Mouse (Mus musculus) MEL (cell line): ENCODE results near the gene Kif5a. TPM values are rescaled to one million over a fixed set of nuclear protein-coding genes. Genes with fewer than 3 reads are reported as not detected.
A peak's percentile ranks its signal among the peaks of the same experiment; 100 is the strongest.

Experiments used
- DNase-seq: peaks from one replicate; pipeline ENCODE4 v3.0.0; 2011; ENCODE audit warnings: low read depth, low spot score
- H3K27ac ChIP-seq: 2 replicates; pipeline ENCODE4 v1.5.1; 2012; ENCODE audit warnings: low read depth, mild to moderate bottlenecking, control low read depth, low read length, moderate library complexity; ENCODE audit not compliant: control insufficient read depth
- H3K27me3 ChIP-seq, 2 experiments: fragments of 150-350 bp in 1 of 2; sonication (generic) in 1 of 2; 2 replicates each; pipeline ENCODE4 v1.6.1; 2012; ENCODE audit warnings: low read length in 2 of 2, mild to moderate bottlenecking in 2 of 2, improper control_type of control experiment in 1 of 2, moderate library complexity in 1 of 2; ENCODE audit not compliant: insufficient read depth in 2 of 2, control insufficient read depth in 1 of 2
- H3K36me3 ChIP-seq, 2 experiments: 2 replicates each; pipeline ENCODE4 v1.6.1; 2012 to 2014; ENCODE audit warnings: low read length in 2 of 2, improper control_type of control experiment in 1 of 2, inconsistent platforms in 1 of 2, mild to moderate bottlenecking in 1 of 2; ENCODE audit not compliant: insufficient read depth in 2 of 2, control insufficient read depth in 1 of 2
- H3K4me1 ChIP-seq, 2 experiments: fragments of 150-350 bp in 1 of 2; sonication (generic) in 1 of 2; 2 replicates each; pipeline ENCODE4 v1.6.1; 2012; ENCODE audit warnings: low read length in 2 of 2, improper control_type of control experiment in 1 of 2, mild to moderate bottlenecking in 1 of 2; ENCODE audit not compliant: insufficient read depth in 2 of 2, control insufficient read depth in 1 of 2
- H3K4me3 ChIP-seq, 2 experiments: fragments of 150-350 bp in 1 of 2; sonication (generic) in 1 of 2; 2 replicates each; pipeline ENCODE4 v1.5.1; 2012; ENCODE audit warnings: low read depth in 2 of 2, low read length in 2 of 2, mild to moderate bottlenecking in 2 of 2, moderate library complexity in 2 of 2, control low read depth in 1 of 2, improper control_type of control experiment in 1 of 2; ENCODE audit not compliant: control insufficient read depth in 1 of 2, insufficient read depth in 1 of 2
- H3K79me2 ChIP-seq: 2 replicates; pipeline ENCODE4 v1.6.1; 2012; ENCODE audit warnings: mild to moderate bottlenecking, low read length, moderate library complexity; ENCODE audit not compliant: control insufficient read depth, poor library complexity, insufficient read depth
- H3K9ac ChIP-seq: 2 replicates; pipeline ENCODE4 v1.6.1; 2012; ENCODE audit warnings: low read depth, mild to moderate bottlenecking, control low read depth, low read length, moderate library complexity; ENCODE audit not compliant: control insufficient read depth, poor library complexity, severe bottlenecking
- H3K9me3 ChIP-seq: fragments of 150-350 bp; sonication (generic); replicated peaks from 2 replicates; pipeline ENCODE4 v1.6.1; 2012; ENCODE audit warnings: mild to moderate bottlenecking, low read length, improper control_type of control experiment, moderate library complexity; ENCODE audit not compliant: insufficient read depth
- CTCF ChIP-seq, 3 experiments: IDR thresholded peaks in 2 of 3; conservative IDR thresholded peaks in 1 of 3; 2 replicates each; pipeline ENCODE4 v1.5.1; 2011 to 2012; ENCODE audit warnings: low read length in 3 of 3, low read depth in 2 of 3, mild to moderate bottlenecking in 2 of 3, improper control_type of control experiment in 1 of 3, inconsistent platforms in 1 of 3, mixed read lengths in 1 of 3, moderate library complexity in 1 of 3; ENCODE audit not compliant: control insufficient read depth in 1 of 3, insufficient read depth in 1 of 3, poor library complexity in 1 of 3, severe bottlenecking in 1 of 3
- MYB ChIP-seq: IDR thresholded peaks from 2 replicates; pipeline ENCODE4 v1.6.1; 2011; ENCODE audit warnings: mild to moderate bottlenecking, low read depth, low read length, improper control_type of control experiment
- NELFE ChIP-seq: IDR thresholded peaks from 2 replicates; pipeline ENCODE4 v1.6.1; 2011; ENCODE audit warnings: low read depth, low read length, improper control_type of control experiment
- SMC3 ChIP-seq: IDR thresholded peaks from 2 replicates; pipeline ENCODE4 v1.6.1; 2011; ENCODE audit warnings: low read depth, low read length, improper control_type of control experiment
- TAL1 ChIP-seq: IDR thresholded peaks from 2 replicates; pipeline ENCODE4 v1.6.1; 2012; ENCODE audit warnings: mild to moderate bottlenecking, inconsistent platforms, low read length, moderate library complexity, mixed read lengths
- USF2 ChIP-seq, 2 experiments: IDR thresholded peaks; 2 replicates each; pipeline ENCODE4 v1.6.1; 2011 to 2012; ENCODE audit warnings: improper control_type of control experiment in 2 of 2, low read length in 2 of 2, borderline replicate concordance in 1 of 2, inconsistent platforms in 1 of 2, low read depth in 1 of 2, mild to moderate bottlenecking in 1 of 2; ENCODE audit not compliant: insufficient read depth in 1 of 2
- ZC3H11A ChIP-seq: IDR thresholded peaks from 2 replicates; pipeline ENCODE4 v1.6.1; 2012; ENCODE audit warnings: low read depth, mild to moderate bottlenecking, inconsistent platforms, low read length, improper control_type of control experiment
- polyA plus RNA-seq, 2 experiments: library from polyadenylated mRNA; stranded (reverse) in 1 of 2; unstranded in 1 of 2; fragments of >175 nt in 1 of 2; fragments of >200 nt in 1 of 2; gene quantifications; 2 replicates each; pipeline versions ENCODE4 v1.2.1 to v1.2.4; 2012; ENCODE audit warnings: low replicate concordance in 2 of 2, low read depth in 1 of 2; ENCODE audit not compliant: insufficient read length in 2 of 2, insufficient read depth in 1 of 2, missing spikeins in 1 of 2
- total RNA-seq: library from RNA; depleted of rRNA; stranded (reverse); fragments of 300-350 nt; gene quantifications from 2 replicates; pipeline ENCODE4 v1.2.3, GENCODE M21; 2012; rRNA removed

The Kif5a gene
- total and polyA plus RNA-seq, 3 experiments, result 0.42 to 1.3 TPM; not detected in 1

DNA sequence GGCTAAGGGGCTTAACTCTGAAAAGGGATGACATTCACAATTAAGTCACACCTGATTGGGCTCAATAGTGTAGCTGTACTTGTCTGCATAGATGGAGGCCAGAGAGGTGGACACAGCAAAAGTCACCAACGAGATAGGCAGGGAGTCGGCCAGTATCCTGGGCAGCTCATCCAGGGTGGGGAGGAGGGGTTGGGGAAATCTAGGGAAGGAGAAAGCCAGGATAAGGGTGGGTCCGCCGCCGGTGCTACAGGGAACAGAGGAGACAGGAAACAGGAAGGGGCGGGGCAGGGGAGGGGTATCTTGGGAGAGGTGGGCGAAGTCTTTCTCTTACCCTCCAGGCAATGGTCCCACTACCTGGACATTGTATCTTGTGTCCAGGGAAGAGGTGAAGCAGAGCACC lies 86.4 kb downstream of the Kif5a start:
- H3K4me1 ChIP-seq, result peaks cover 0 to 15% of the 10 kb centered on the region in 2 experiments; a peak in 3 of 4 replicates
- H3K27me3 ChIP-seq, result no peaks in the 10 kb centered on the region
- no peak overlapping the region for H3K27ac ChIP-seq
- H3K9me3 ChIP-seq, result no peaks in the 10 kb centered on the region
- H3K36me3 ChIP-seq, result peaks cover 1 to 4% of the 10 kb centered on the region in 2 experiments; a peak in 3 of 4 replicates
- no peak for DNase-seq
- no peak overlapping the region for H3K9ac ChIP-seq
- no peak overlapping the region for H3K4me3 ChIP-seq
- TF ChIP-seq TAL1, result no peak
- no peak for TF ChIP-seq ZC3H11A
- no peaks in the 10 kb centered on the region for H3K79me2 ChIP-seq

GRCm38 (mm10) chr10:127176228-127176627 lies 86.9 kb downstream of the Kif5a start:
- Histone ChIP-seq H3K36me3 (peaks cover 1 to 4% of the 10 kb centered on the region in 2 experiments; a peak in 3 of 4 replicates), H3K4me3 (no peak overlapping the region), H3K79me2 (no peaks in the 10 kb centered on the region), H3K9ac (no peak overlapping the region), H3K4me1 (peaks cover 0 to 14% of the 10 kb centered on the region in 2 experiments; a peak in 3 of 4 replicates), H3K9me3 (no peaks in the 10 kb centered on the region), H3K27me3 (no peaks in the 10 kb centered on the region), H3K27ac (no peak overlapping the region)
- TF ChIP-seq MYB (no peak), USF2 (IDR thresholded peaks at IDR 0.05; ENCODE audit: borderline replicate concordance in 1 of 2, insufficient read depth in 1 of 2, low read depth in 1 of 2, low read length in 2 of 2) (no peak), SMC3 (peak; percentile 33), CTCF (IDR thresholded peaks at IDR 0.05 in 2 of 3, conservative IDR thresholded peaks at IDR 0.05 in 1 of 3; ENCODE audit: control insufficient read depth in 1 of 3, insufficient read depth in 1 of 3, low read depth in 2 of 3, low read length in 3 of 3, poor library complexity in 1 of 3, severe bottlenecking in 1 of 3) (peak in 1 of 3 experiments; percentile 26; a peak in 2 of 6 replicates), NELFE (no peak), ZC3H11A (peak; percentile 17; the same call in 1 of the 2 replicates)
- DNase-seq, result no peak

Other genes starting within 250 kb of the Kif5a start
- gene Tsfm, start 232.5 kb downstream of the Kif5a start, total RNA-seq, result 88.9 and 90.0 TPM in 2 replicates
- 10 to 100 TPM in 1 of 2 experiments, not detected in 1; 84.7 TPM for gene Tsfm, start 232.5 kb downstream of the Kif5a start, polyA plus RNA-seq
- 32.6 and 35.3 TPM in 2 replicates for gene Mettl1, start 221.9 kb downstream of the Kif5a start, total RNA-seq
- gene Mettl1, start 221.9 kb downstream of the Kif5a start, polyA plus RNA-seq, result 10 to 100 TPM in 1 of 2 experiments, not detected in 1; 67.3 TPM
- 0.27 and 0.42 TPM in 2 replicates for gene Eef1akmt3, start 221.8 kb downstream of the Kif5a start, total RNA-seq
- 1 to 10 TPM in 1 of 2 experiments, not detected in 1; 2.3 TPM for gene Eef1akmt3, start 221.8 kb downstream of the Kif5a start, polyA plus RNA-seq
- 0.23 TPM in 2 replicates for gene Cyp27b1, start 215.1 kb downstream of the Kif5a start, total RNA-seq
- gene Cyp27b1, start 215.1 kb downstream of the Kif5a start, polyA plus RNA-seq, result under 1 TPM in 1 of 2 experiments, not detected in 1; 0.93 TPM
- gene March9, start 203.2 kb downstream of the Kif5a start, total RNA-seq, result 2.1 and 2.3 TPM in 2 replicates
- gene March9, start 203.2 kb downstream of the Kif5a start, polyA plus RNA-seq, result 1 to 10 TPM in 1 of 2 experiments, not detected in 1; 5.2 TPM
- 362 and 443 TPM in 2 replicates for gene Cdk4, start 199.8 kb downstream of the Kif5a start, total RNA-seq
- gene Cdk4, start 199.8 kb downstream of the Kif5a start, polyA plus RNA-seq, result 1,000 to 10,000 TPM in 1 of 2 experiments, 100 to 1,000 TPM in 1; 843 to 1,325 TPM
- 49.7 and 57.2 TPM in 2 replicates for gene Tspan31, start 193.1 kb downstream of the Kif5a start, total RNA-seq
- gene Tspan31, start 193.1 kb downstream of the Kif5a start, polyA plus RNA-seq, result 10 to 100 TPM in 1 of 2 experiments, not detected in 1; 63.1 TPM
- 0.03 and 0.04 TPM in 2 replicates for gene Agap2, start 188.1 kb downstream of the Kif5a start, total RNA-seq
- under 1 TPM in 1 of 2 experiments, not detected in 1; 0.46 TPM for gene Agap2, start 188.1 kb downstream of the Kif5a start, polyA plus RNA-seq
- gene Os9, start 142.2 kb downstream of the Kif5a start, total RNA-seq, result 41.5 and 42.4 TPM in 2 replicates
- gene Os9, start 142.2 kb downstream of the Kif5a start, polyA plus RNA-seq, result 10 to 100 TPM in 1 of 2 experiments, not detected in 1; 60.4 TPM
- 23.7 and 24.6 TPM in 2 replicates for gene B4galnt1, start 98.1 kb downstream of the Kif5a start, total RNA-seq
- 10 to 100 TPM; 65.8 to 66.0 TPM for gene B4galnt1, start 98.1 kb downstream of the Kif5a start, polyA plus RNA-seq
- 0.75 and 1.1 TPM in 2 replicates for gene Slc26a10, start 82.7 kb downstream of the Kif5a start, total RNA-seq
- gene Slc26a10, start 82.7 kb downstream of the Kif5a start, polyA plus RNA-seq, result 1 to 10 TPM in 1 of 2 experiments, not detected in 1; 1.3 TPM
- gene Arhgef25, start 73.3 kb downstream of the Kif5a start, total RNA-seq, result 16.9 and 18.3 TPM in 2 replicates
- gene Arhgef25, start 73.3 kb downstream of the Kif5a start, polyA plus RNA-seq, result 10 to 100 TPM in 1 of 2 experiments, not detected in 1; 44.6 TPM
- gene Dtx3, start 67.6 kb downstream of the Kif5a start, total RNA-seq, result 24.1 and 30.5 TPM in 2 replicates
- gene Dtx3, start 67.6 kb downstream of the Kif5a start, polyA plus RNA-seq, result 100 to 1,000 TPM in 1 of 2 experiments, not detected in 1; 107 TPM
- gene Pip4k2c, start 51.8 kb downstream of the Kif5a start, total RNA-seq, result 31.1 and 31.9 TPM in 2 replicates
- 10 to 100 TPM in 1 of 2 experiments, not detected in 1; 58.2 TPM for gene Pip4k2c, start 51.8 kb downstream of the Kif5a start, polyA plus RNA-seq
- 223 and 240 TPM in 2 replicates for gene Dctn2, start 3.0 kb upstream of the Kif5a start, total RNA-seq
- 100 to 1,000 TPM in 1 of 2 experiments, not detected in 1; 297 TPM for gene Dctn2, start 3.0 kb upstream of the Kif5a start, polyA plus RNA-seq
- gene Mbd6, start 25.7 kb upstream of the Kif5a start, total RNA-seq, result 4.2 and 5.0 TPM in 2 replicates
- 10 to 100 TPM in 1 of 2 experiments, not detected in 1; 44.8 TPM for gene Mbd6, start 25.7 kb upstream of the Kif5a start, polyA plus RNA-seq
- 147 and 162 TPM in 2 replicates for gene Mars, start 48.4 kb upstream of the Kif5a start, total RNA-seq
- gene Mars, start 48.4 kb upstream of the Kif5a start, polyA plus RNA-seq, result 100 to 1,000 TPM in 1 of 2 experiments, not detected in 1; 195 TPM
- 24.4 and 27.7 TPM in 2 replicates for gene Arhgap9, start 58.6 kb upstream of the Kif5a start, total RNA-seq
- gene Arhgap9, start 58.6 kb upstream of the Kif5a start, polyA plus RNA-seq, result 10 to 100 TPM in 1 of 2 experiments, not detected in 1; 41.1 TPM
- 1.3 and 1.4 TPM in 2 replicates for gene Gli1, start 78.6 kb upstream of the Kif5a start, total RNA-seq
- 1 to 10 TPM in 1 of 2 experiments, not detected in 1; 8.0 TPM for gene Gli1, start 78.6 kb upstream of the Kif5a start, polyA plus RNA-seq
- not detected in 2 replicates for gene Inhbe, start 91.1 kb upstream of the Kif5a start, total RNA-seq
- under 1 TPM in 1 of 2 experiments, not detected in 1; 0.03 TPM for gene Inhbe, start 91.1 kb upstream of the Kif5a start, polyA plus RNA-seq
- gene Inhbc, start 107.1 kb upstream of the Kif5a start, total RNA-seq, result not detected in 2 replicates
- not detected for gene Inhbc, start 107.1 kb upstream of the Kif5a start, polyA plus RNA-seq
- gene R3hdm2, start 117.0 kb upstream of the Kif5a start, total RNA-seq, result 8.0 and 8.2 TPM in 2 replicates
- 10 to 100 TPM in 1 of 2 experiments, not detected in 1; 60.6 TPM for gene R3hdm2, start 117.0 kb upstream of the Kif5a start, polyA plus RNA-seq
- not detected in 2 replicates for gene Stac3, start 238.3 kb upstream of the Kif5a start, total RNA-seq
- gene Stac3, start 238.3 kb upstream of the Kif5a start, polyA plus RNA-seq, result under 1 TPM in 1 of 2 experiments, not detected in 1; 0.25 TPM